Mouse (Mus musculus) right cerebral cortex, adult 18-20 months (tissue): ENCODE data around the gene Lmod3.

Source experiments
- DNase-seq: peaks from one replicate; pipeline ENCODE4 v3.0.0; 2022; ENCODE audit warnings: mixed read lengths

Lmod3 gene

DNA sequence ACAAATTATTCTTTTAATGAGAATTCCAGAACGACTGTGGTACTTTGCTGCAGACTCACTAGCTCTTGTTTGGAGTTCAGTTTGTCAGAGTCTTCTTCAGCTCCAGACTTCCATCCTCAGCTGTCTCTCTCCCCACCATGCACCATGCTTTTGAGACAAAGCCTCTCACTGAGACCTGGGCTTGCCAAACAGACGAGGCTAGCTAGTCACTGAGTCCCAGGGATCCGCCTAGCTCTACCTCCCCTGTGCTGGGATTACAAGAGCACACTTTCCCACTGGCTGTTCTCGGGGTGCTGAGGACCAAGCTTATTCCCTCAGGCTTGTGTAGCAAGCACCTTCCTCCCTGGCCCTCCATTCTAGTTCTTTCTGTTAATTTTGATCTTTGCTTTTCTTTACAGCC lies 29.0 kb downstream of the Lmod3 start:
- no peak for DNase-seq

DNA sequence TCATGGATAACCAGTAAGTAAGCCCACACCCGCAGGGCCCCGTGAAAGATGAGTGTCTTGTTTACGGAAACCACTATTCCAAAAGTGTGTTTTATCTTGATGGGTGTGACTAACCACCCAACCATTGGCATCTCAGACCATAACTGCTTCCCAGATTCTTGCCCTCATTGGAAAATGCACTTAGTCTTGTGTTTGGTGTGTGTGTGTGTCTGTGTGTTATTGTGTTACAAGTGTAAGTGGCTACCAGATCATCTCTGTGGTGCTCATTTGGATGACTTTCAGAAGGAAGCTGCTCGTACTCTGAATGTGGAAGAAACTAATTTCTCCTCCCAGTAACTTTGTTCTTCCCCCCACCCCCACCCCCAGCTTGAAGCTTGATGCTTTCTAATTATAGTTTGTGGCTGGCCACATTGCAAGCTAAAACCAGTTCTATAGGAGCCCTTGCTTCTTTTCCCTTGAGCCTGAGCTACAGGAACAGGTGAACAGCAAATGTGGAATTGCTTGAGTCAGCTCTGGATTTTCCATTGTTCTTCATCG lies 29.6 kb downstream of the Lmod3 start:
- DNase-seq: no peak

DNA sequence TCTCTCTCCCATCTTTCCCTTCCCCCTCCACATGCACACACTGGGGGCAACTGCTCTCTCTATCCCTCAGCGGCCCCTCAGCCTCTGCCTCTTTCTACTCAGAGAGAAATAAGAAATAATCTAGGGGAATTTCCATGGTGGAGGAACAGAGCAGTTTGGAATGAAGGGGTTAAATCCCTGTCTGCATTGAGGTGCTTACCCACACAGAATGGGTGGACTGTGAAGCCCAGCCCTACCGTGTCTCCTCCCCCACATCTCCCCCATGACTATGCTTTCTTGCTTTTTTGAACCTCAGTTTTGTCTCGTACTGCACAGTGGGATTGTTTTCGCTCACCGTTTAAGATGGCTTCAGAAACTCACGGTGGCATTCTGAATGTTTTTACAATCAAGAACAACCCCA lies 30.2 kb downstream of the Lmod3 start:
- DNase-seq: no peak

DNA sequence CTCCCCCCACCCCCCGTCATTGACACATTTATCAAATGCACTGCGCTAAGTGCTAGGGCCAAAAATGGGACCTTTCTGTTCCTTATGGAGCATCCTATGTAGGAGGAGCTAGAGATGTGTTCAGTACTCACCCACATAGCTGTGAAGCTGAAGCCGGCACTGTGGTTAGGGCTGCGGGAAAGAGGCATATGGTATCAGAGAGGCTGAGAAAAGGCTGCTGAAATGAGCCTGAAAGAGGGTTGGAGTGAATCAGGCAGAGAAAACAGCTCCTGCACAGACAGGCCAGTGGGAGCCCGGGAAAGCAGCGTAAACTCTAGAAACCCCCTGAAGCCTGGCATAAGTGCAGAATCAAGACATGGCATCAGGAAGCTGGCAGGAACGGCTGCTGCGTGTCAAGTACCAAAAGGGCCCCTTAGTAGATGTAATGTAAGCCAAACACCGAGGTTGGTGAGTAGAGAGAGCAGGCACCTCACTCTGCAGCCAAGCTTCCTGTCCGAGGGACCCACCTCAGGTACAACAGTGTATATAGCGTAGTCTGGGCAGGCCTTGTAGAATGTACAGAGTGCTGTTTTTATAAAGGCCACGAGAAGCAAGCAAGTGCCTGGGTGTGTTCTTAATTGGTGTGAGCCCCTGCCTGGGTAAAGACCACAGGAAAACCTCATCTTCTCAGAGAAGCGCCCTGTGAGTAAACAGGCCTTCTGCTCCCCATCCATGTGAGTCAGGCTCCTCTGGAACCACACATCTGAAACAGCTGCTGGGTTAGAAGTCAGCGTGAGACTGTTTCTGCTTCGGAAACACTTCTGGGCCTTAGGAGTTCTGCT lies 31.1 kb downstream of the Lmod3 start:
- DNase-seq: peak; percentile 85

DNA sequence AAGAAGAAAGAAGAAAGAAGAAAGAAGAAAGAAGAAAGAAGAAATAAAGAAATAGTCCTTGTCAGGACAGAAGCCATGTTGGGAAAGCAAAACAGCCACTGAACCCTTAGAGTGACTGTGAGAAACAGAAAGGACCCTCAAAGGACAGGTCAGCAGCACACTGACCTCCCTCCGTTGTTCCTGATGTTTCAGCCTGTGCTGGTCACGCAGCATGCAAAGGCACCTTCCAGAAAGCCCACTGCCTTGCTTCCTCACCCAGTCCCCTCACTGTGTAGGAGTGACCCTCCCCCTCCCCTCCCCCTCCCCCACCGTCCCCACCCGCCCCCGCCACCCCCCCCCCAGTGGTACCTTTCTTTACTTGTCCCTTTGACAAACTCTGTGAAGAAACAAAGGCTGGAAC lies 31.9 kb downstream of the Lmod3 start:
- no peak for DNase-seq

DNA sequence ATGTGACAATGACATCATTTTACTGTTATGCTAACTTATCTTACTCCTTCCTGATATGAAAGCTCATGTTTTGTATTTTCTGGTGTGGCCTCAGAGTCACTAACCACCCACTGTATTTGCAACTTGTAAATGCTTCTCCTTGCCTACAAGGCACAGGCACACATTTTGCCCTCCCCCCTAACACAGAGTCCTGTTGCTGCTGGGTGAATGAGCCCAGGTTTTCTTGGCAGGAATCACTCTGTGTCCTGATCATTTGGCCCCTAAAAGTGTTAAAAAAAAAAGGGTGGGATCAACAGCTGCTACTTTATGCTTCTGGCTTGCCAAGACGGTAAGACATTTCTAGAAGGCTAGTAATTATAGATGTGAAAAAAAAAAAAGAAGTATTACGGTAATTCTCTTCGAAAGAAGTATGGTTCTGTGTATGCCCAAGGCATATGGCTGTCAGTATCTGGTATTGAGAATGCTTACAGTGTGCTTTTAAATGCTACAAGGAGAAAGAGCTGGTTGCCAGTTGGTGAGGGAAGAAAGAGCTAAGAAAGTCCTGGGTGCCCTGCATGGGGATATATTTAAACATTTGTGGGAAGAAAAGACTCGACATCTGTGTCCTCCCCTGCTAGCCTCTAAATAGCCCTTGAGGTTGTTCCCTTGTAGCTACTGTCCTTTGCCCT lies 36.3 kb downstream of the Lmod3 start:
- no peak for DNase-seq

DNA sequence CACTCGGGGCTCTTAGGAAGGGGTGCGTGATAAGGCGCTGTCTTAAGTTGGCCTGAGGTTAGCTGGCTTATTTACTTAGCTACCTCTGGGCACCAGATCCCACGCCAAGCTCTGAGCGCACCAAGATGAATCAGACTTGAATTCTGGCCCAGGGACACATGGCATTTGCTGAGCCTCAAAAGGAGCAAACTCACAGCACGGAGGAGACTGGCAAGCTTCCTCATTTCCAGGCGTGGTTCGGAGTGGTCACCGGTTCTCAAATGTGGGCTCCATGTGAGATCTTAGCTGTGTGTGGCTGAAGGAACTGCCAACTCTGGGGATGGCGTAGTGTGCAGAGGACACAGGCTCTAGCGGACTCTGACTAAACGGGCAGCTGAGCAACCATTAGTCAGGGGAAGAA lies 40.6 kb downstream of the Lmod3 start:
- peak; percentile 75 for DNase-seq

DNA sequence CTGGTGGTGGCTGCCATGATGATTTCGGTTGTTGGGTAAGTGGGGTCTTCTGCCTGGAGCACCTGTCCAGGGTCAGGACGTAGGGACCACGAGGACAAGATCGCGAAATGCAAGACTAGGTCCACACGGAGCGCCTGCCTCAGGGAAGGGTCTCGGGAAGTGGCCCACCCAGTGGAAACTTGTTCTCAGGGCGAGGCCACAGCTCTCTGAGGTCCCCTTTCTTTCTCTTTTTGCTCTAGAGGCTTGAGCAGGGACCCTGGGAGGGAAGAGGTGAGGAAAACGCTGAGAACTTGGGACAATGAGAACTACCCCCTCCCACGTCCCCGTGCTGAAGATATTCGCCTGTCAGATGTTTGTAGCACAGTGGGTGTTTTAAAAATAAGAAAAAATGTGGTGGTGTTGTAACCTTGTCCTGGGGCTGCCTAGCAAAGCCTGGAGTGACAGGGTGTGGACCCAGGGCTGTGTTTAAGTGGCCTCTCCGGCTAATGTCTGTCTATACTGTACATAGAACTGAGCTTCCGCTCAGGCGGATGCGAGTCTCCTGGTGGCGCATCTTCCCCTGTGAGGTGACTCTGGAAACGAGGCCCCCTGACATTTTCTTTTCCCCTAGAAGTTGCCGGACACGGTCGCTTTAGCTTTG lies 41.5 kb downstream of the Lmod3 start:
- DNase-seq: no peak

DNA sequence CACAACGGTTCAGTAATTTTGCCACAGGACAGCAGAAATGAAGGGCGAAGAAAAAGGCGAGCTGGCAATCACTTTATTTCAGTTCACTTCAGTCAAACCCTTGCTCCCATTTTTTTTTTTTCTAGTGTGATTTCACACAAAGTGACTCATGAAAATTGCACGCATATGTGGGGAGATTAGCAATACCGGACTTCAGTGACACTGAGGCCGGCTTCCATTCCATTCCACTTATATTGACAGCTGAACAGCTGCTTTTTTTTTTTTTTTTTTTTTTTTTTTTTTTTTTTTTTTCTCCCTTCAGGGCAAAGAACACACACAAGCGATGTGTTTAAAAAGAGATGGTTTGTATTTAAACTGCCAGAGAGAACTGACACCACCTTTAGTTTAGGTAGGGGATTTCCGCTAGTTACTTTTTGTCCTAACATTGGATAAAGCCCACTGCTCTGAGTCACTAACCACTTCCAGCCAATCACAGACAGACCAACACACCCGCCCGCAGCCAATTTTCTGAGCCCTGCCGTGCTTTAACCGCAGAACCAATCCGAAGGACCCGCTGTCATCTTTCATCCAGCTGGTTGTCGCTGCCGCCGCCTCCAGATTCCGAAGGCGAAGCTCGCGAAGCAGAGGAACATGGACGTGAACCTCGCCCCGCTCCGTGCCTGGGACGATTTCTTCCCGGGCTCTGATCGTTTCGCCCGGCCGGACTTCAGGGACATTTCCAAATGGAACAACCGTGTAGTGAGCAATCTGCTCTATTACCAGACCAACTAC lies 42.2 kb downstream of the Lmod3 start, which contains the start of gene Arl6ip5:
TSS of gene Arl6ip5 (plus strand) at position 499 of the 771 bp plus-strand sequence.
- peak; percentile 93 for DNase-seq

DNA sequence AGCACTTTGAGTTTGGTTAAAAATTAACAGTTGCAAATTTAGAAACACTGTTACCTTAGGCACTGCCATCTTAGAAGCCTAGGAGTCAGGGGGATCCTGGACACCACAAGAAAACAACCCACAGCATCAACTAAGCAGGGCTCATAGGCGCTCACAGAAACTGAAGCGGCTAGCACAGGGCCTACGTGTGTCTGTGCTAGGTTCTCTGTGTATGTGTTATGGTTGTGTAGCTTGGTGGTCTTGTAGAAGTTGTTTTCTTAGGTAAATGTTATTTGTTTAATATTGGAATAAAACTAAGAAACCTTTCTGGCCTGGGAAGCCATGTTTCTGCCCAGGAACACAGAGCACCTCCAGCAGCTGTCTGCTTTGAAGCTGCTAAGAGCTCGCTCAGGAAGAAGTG lies 42.8 kb downstream of the Lmod3 start:
- DNase-seq: no peak

DNA sequence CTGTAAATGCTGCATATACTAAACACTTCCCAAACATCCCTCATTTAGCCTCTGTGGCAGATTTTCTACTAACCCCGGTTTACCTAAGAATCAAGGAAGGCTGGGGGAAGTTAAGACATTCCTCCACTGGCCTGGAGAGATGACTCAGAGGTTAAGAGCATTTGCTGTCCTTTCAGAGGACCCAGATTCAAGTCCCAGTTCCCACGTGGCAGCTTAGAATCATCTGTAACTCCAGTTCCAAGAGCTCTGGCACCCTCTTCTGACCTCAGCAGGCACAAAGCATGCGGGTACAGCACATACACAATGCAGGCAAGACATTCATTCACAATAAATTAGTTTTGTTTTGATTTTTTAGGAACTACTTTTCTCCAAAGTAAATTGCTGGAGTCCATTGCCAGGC lies 43.4 kb downstream of the Lmod3 start:
- DNase-seq: no peak

DNA sequence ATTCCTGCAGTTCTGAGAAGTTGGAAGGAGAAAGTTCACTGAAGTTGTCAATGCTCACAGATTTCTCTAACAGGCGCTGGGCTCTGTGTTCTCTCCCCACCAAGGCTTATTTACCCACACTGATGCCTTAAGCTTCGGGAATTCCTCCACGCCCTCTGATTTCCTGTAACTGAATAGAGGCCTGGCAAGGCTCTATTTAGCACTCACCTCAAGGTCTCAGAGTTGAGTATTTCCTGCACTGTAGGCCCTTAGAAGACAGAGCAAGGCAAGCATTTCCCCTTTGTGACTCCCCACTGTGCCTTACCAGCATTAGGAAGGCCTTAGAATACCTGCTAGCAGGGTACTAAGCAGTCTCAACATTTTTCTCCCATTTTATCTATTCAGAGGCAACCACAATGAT lies 44.2 kb downstream of the Lmod3 start:
- no peak for DNase-seq

DNA sequence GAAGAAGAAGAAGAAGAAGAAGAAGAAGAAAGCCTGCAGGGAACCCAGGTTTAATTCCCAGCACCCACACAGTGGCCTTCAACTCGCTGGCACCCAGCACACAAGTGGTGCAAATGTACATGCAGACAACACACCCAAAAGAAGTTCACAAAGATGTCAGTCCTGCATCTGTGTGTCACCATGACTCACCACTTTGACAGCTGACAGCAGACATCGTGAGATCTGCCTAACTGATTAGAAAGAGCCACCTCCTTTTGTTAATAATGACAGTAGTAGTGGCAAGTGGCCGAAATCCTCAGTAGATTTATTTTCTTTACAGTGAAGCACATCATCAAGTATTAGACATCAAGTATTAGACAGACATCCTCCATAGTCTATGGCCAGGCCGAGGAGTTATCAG lies 45.5 kb downstream of the Lmod3 start:
- DNase-seq: no peak

DNA sequence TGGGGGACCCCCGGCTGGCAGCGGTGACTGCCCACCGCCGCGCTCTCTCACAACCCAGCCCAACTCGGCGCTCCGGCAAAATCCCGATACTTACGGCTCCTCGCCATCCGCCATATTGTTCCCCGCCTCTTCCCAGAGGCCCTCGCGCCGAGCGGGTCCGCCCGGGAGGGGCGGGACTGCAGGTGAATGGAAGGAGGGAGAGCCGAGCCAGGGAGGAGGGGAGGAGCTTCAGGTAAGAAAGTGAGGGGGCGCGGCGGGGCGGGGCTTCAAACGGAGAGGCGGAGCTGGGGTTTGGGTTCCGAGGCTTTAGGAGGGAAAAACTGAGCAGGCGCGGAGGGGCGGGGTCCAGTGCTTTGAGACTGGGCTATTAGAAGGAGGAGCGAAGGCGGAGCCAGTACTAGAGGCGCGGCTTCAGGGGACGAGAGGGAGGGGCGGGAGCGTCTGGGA lies 47.1 kb downstream of the Lmod3 start, which contains the start of gene Uba3:
TSS of gene Uba3 (minus strand) at position 209 of the 447 bp plus-strand sequence.
- DNase-seq: peak; percentile 99

DNA sequence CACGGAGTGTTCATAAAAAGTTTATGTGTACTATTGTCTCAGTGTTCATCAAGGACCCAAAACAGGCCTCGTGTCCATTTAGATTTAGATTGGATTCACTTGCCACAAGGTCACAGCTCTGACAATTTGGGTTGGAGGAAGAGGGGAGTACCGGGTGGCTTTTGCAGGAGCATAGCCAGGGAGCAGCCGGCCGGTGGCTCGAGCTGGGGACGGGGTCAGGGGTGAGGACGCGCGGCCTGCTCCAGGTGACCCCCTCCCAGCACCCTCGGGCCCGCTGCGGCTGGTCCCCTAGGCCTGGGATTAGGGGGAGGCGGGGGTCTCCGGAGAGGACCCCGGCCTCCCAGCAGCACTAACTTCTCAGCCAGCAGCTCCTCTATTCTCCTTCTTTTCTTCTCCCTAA lies 47.6 kb downstream of the Lmod3 start:
- DNase-seq: no peak

DNA sequence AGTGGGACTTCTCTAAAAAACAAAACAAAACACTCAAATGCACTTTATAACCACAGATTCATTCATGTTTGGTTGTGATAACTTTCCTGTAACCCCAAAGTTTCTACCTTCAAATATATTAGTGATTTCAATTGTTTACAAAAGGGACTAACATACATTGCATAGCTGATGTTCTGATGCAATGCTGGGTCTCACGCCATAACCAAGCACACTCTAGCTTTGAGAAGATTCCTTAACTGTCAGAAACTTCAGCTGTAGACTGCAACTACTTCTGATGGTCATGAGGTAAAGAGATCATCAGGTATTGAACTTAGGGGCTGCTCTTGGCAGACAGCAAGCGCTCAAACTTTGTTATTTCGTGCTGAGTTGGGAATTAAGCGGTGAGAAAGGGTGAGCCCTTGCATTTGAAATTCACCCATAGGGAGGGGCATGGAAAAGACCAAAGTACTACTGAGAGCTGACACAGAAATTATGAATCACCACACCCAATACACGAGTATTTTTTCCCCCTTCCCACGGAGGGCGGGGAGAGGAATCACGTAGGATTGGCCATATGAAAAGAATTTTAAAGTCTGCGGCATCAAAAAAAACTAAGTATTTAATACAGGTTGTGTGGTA lies 48.2 kb downstream of the Lmod3 start:
- DNase-seq: no peak

DNA sequence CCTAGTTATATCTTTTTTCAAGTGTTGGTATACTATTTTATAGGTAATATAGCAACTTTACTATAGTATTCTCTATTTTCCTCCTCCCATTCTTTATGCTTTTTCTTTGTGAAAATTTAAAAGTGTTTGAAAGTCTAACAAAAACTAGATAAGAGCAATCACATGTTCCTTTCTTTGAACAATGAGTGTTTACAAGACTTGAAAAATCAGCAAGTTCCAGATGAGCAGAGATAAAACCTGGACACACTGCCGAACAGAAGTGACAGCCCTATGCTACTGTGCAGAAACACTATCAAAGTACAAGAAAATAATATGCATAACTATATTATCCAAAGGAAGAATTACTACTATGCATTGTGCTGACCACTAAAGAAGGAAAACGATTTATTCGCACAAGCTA lies 50.1 kb downstream of the Lmod3 start:
- no peak for DNase-seq

DNA sequence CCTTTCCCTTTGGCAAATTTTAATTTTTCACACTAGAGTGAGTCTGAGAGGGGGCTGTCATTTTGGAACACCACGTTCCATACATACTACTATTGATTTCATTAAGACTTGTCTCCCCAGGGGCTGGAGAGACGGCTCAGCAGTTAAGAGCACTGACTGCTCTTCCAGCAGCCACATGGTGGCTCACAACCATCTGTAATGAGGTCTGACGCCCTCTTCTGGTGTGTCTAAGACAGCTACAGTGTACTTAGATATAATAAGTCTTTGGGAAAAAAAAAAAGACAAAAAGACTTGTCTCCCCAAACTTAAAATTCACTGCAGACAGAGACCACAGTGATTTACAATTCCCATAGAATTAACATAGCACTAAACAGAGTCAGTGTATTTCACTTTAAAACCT lies 52.1 kb downstream of the Lmod3 start:
- DNase-seq: no peak
